Mouse (Mus musculus) thymus, adult 2 months (tissue): ENCODE measurements around the gene Slc26a5.

Experiments
- CTCF ChIP-seq: fragments of 200-500 bp; IDR thresholded peaks from 2 replicates; pipeline ENCODE4 v1.5.1; 2012; ENCODE audit warnings: mild to moderate bottlenecking, control low read depth, low read length, moderate library complexity, borderline replicate concordance; ENCODE audit not compliant: control insufficient read depth, poor library complexity, insufficient read depth; ENCODE audit errors: extremely low read depth
- POLR2A ChIP-seq: fragments of 200-500 bp; IDR thresholded peaks from 2 replicates; pipeline ENCODE4 v1.6.1; 2012; ENCODE audit warnings: mild to moderate bottlenecking, low read length, control low read depth, moderate library complexity; ENCODE audit not compliant: control insufficient read depth, poor library complexity, insufficient read depth; ENCODE audit errors: extremely low read depth

GRCm38 (mm10) chr5:21900891-21901290, 35.5 kb upstream of the Slc26a5 start:
- TF ChIP-seq CTCF (no peak), POLR2A (no peak)
